9 mouse cellular contexts compared by ENCODE assay signal in the genomic region with DNA sequence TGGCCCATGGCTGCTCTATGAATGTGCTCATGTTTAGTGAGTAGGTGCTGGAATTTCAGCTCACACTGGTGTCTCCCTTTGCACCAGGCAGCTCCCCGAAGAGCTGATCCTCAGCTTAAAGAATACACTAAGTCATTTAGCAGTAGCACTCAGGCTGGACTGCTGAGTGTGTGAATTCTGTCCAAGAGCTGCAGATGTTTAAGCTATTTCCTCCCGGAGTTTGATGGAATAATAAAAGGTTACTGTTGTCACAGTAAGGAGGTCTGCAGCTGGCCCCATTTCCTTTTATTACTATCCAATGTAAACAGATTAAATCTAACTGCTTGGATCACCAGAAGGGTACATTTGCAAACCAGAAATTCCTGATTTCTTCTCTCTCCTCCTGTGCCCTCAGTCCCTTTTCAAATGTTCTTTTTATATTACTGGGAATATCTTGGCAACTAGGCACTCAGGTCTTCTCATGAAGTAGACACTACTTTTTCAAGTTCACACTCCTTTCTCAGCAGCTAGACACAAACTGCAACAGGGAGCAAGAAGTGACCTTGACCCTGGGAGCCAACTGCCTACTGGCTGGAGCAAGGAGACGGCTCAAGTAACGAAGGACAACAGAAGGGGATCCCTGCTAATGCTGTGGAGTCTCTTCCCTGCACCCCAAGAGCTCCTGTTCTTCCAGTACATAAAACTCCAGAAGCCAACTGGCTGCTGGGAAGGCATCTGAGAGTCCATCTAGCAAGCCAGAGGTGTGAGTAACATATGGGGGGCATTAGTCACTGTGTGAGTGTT.
DNase-seq lines count a peak whose midpoint lies in the region; ATAC-seq lines count a peak whose summit lies in the region.
"Had no signal": no experiment of that assay in that cellular context is flagged by ENCODE, and none has a peak within 500 bp of the region (broad histone marks: within the 10 kb centered on the region; RNA-seq: fewer than 3 reads in every experiment).

No protein-coding gene starts in this region.

- peaks cover 39% of the 10 kb centered on the region for H3K4me1 ChIP-seq in kidney, embryonic 15.5 days
- H3K4me1 ChIP-seq in embryonic facial prominence, embryonic 15.5 days: peaks cover 18% of the 10 kb centered on the region
- H3K4me1 ChIP-seq in heart, embryonic 16.5 days (ENCODE audit: control insufficient read depth, insufficient read depth, low read length): peaks cover 2% of the 10 kb centered on the region

- no peak; the same call in 1 of the 2 replicates for ATAC-seq in kidney, embryonic 15.5 days (replicated peaks; ENCODE audit: low FRiP score)
- ATAC-seq in embryonic facial prominence, embryonic 15.5 days (ENCODE audit: insufficient number of reproducible peaks, low FRiP score, low TSS enrichment, low read depth): no peak
- ATAC-seq in heart, embryonic 16.5 days (replicated peaks; ENCODE audit: extremely low read depth, insufficient read depth, low FRiP score): peak; percentile 45; the same call in 1 of the 2 replicates

- no peak overlapping the region for H3K4me3 ChIP-seq in kidney, embryonic 15.5 days (replicated peaks)
- H3K4me3 ChIP-seq in embryonic facial prominence, embryonic 15.5 days (replicated peaks): no peak overlapping the region
- H3K4me3 ChIP-seq in heart, embryonic 16.5 days (ENCODE audit: low read length): no peak overlapping the region

- H3K36me3 ChIP-seq in kidney, embryonic 15.5 days: peaks cover 9% of the 10 kb centered on the region; the same call in 1 of the 2 replicates
- peaks cover 12% of the 10 kb centered on the region; the same call in 1 of the 2 replicates for H3K36me3 ChIP-seq in embryonic facial prominence, embryonic 15.5 days
- H3K36me3 ChIP-seq in heart, embryonic 16.5 days (ENCODE audit: control insufficient read depth, insufficient read depth): no peaks in the 10 kb centered on the region; the same call in 1 of the 2 replicates

- peaks cover 5% of the 10 kb centered on the region; the same call in 1 of the 2 replicates for H3K9me3 ChIP-seq in kidney, embryonic 15.5 days (replicated peaks)
- no peaks in the 10 kb centered on the region for H3K9me3 ChIP-seq in embryonic facial prominence, embryonic 15.5 days (replicated peaks)
- H3K9me3 ChIP-seq in heart, embryonic 16.5 days (replicated peaks; ENCODE audit: control insufficient read depth, low read length): no peaks in the 10 kb centered on the region

- DNase-seq in kidney, adult 18-20 months: no peak
- DNase-seq in mesoderm, embryonic 11.5 days (ENCODE audit: low read depth, low spot score): peak; percentile 61
- DNase-seq in natural killer cell, adult 2 months (ENCODE audit: low spot score in 2 of 2): no peak
- DNase-seq in T-cell, adult 2 months (ENCODE audit: low spot score): no peak
- DNase-seq: gastrocnemius, postnatal 36 days; layer of hippocampus, postnatal 36 days had no signal

- H3K27ac ChIP-seq in kidney, embryonic 15.5 days: peak overlapping the region; percentile 90
- H3K27ac ChIP-seq in embryonic facial prominence, embryonic 15.5 days (replicated peaks): peak overlapping the region; percentile 44
- H3K27ac ChIP-seq in heart, embryonic 16.5 days (ENCODE audit: low read length): peak overlapping the region; percentile 20; the same call in 1 of the 2 replicates

- 20% methylated on average over 4 of the region's 4 CpGs for WGBS in kidney, embryonic 15.5 days
- WGBS in embryonic facial prominence, embryonic 15.5 days: 49% methylated on average over 4 of the region's 4 CpGs
- WGBS in heart, embryonic 16.5 days: 55% methylated on average over 4 of the region's 4 CpGs

- no peaks in the 10 kb centered on the region for H3K27me3 ChIP-seq in kidney, embryonic 15.5 days
- no peaks in the 10 kb centered on the region for H3K27me3 ChIP-seq in embryonic facial prominence, embryonic 15.5 days
- no peaks in the 10 kb centered on the region for H3K27me3 ChIP-seq in heart, embryonic 16.5 days (ENCODE audit: control insufficient read depth, insufficient read depth, low read length)

- H3K9ac ChIP-seq in kidney, embryonic 15.5 days: no peak overlapping the region
- no peak overlapping the region for H3K9ac ChIP-seq in embryonic facial prominence, embryonic 15.5 days
- H3K9ac ChIP-seq in heart, embryonic 16.5 days (ENCODE audit: low read length): no peak overlapping the region

- 0 out of 2 replicates have a peak overlapping the region, but pooled peaks have one; percentile 27 for H3K4me2 ChIP-seq in kidney, embryonic 15.5 days
- H3K4me2 ChIP-seq in embryonic facial prominence, embryonic 15.5 days (replicated peaks): no peak overlapping the region
- H3K4me2 ChIP-seq in heart, embryonic 16.5 days (ENCODE audit: low read depth, low read length): no peak overlapping the region

Comparison
In these comparisons a context has a peak if more than half of its experiments do, and no peak if none do; other contexts are left out.
1. H3K27ac ChIP-seq: peak in every context shown above with its lines; median percentile 90 in kidney, embryonic 15.5 days; 44 in embryonic facial prominence, embryonic 15.5 days; 20 in heart, embryonic 16.5 days.